Mouse (Mus musculus): ENCODE measurements around the gene Msmo1. TPM values are rescaled to one million over a fixed set of nuclear protein-coding genes. Genes with fewer than 3 reads are reported as not detected.

Gene Msmo1
- polyA plus RNA-seq, 1 experiment from 2014 or later = 246 TPM

- no peaks in the 10 kb centered on the region for H3K27me3 ChIP-seq (ENCODE audit: control insufficient read depth, insufficient read depth, low read length)
- peaks cover 15% of the 10 kb centered on the region for H3K4me1 ChIP-seq (ENCODE audit: control insufficient read depth, insufficient read depth, low read length)
- no peak overlapping the region for H3K4me3 ChIP-seq (ENCODE audit: low read depth, low read length)
- H3K4me2 ChIP-seq = no peak overlapping the region
- H3K36me3 ChIP-seq (ENCODE audit: control insufficient read depth, insufficient read depth, low read length) = peaks cover 27% of the 10 kb centered on the region
- no peaks in the 10 kb centered on the region for H3K9me3 ChIP-seq (ENCODE audit: control insufficient read depth, low read length)
- no peak overlapping the region for H3K9ac ChIP-seq (ENCODE audit: low read length)
- no peak overlapping the region for H3K27ac ChIP-seq (ENCODE audit: low read depth, low read length)
- DNase-seq (ENCODE audit: low spot score, missing footprints) = no peak
- 90% methylated on average over 7 of the region's 7 CpGs for WGBS
- ATAC-seq (ENCODE audit: low FRiP score) = no peak
Measured at GRCm38 (mm10) chr8:64728156-64728555, 5.4 kb downstream of the Msmo1 start.

- no peaks in the 10 kb centered on the region for H3K27me3 ChIP-seq (ENCODE audit: control insufficient read depth, insufficient read depth, low read length)
- WGBS = 81% methylated on average over 4 of the region's 4 CpGs
- peaks cover 34% of the 10 kb centered on the region for H3K36me3 ChIP-seq (ENCODE audit: control insufficient read depth, insufficient read depth, low read length)
- H3K4me2 ChIP-seq = no peak overlapping the region
- no peaks in the 10 kb centered on the region for H3K9me3 ChIP-seq (ENCODE audit: control insufficient read depth, low read length)
- ATAC-seq (ENCODE audit: low FRiP score) (no peak), DNase-seq (ENCODE audit: low spot score, missing footprints) (peak; percentile 12)
- no peak overlapping the region for H3K4me3 ChIP-seq (ENCODE audit: low read depth, low read length)
- H3K27ac ChIP-seq (ENCODE audit: low read depth, low read length) = no peak overlapping the region
- no peak overlapping the region for H3K9ac ChIP-seq (ENCODE audit: low read length)
- peaks cover 8% of the 10 kb centered on the region; the same call in 1 of the 2 replicates for H3K4me1 ChIP-seq (ENCODE audit: control insufficient read depth, insufficient read depth, low read length)
Measured at GRCm38 (mm10) chr8:64726190-64726695, 7.3 kb downstream of the Msmo1 start.

- H3K27ac ChIP-seq (ENCODE audit: low read depth, low read length) = no peak overlapping the region
- H3K27me3 ChIP-seq (ENCODE audit: control insufficient read depth, insufficient read depth, low read length) = no peaks in the 10 kb centered on the region
- ATAC-seq (ENCODE audit: low FRiP score) (no peak), DNase-seq (ENCODE audit: low spot score, missing footprints) (no peak)
- H3K9ac ChIP-seq (ENCODE audit: low read length) = no peak overlapping the region
- H3K36me3 ChIP-seq (ENCODE audit: control insufficient read depth, insufficient read depth, low read length) = peaks cover 43% of the 10 kb centered on the region
- H3K9me3 ChIP-seq (ENCODE audit: control insufficient read depth, low read length) = no peaks in the 10 kb centered on the region
- peaks cover 4% of the 10 kb centered on the region; the same call in 1 of the 2 replicates for H3K4me1 ChIP-seq (ENCODE audit: control insufficient read depth, insufficient read depth, low read length)
- WGBS = 92% methylated on average over 2 of the region's 2 CpGs
- H3K4me2 ChIP-seq = no peak overlapping the region
- H3K4me3 ChIP-seq (ENCODE audit: low read depth, low read length) = no peak overlapping the region
Measured at GRCm38 (mm10) chr8:64723206-64723605, 10.4 kb downstream of the Msmo1 start.

- no peak overlapping the region for H3K4me2 ChIP-seq
- no peak overlapping the region for H3K4me3 ChIP-seq (ENCODE audit: low read depth, low read length)
- no peak overlapping the region for H3K9ac ChIP-seq (ENCODE audit: low read length)
- peaks cover 32% of the 10 kb centered on the region for H3K36me3 ChIP-seq (ENCODE audit: control insufficient read depth, insufficient read depth, low read length)
- no peaks in the 10 kb centered on the region for H3K4me1 ChIP-seq (ENCODE audit: control insufficient read depth, insufficient read depth, low read length)
- no peak overlapping the region for H3K27ac ChIP-seq (ENCODE audit: low read depth, low read length)
- no peaks in the 10 kb centered on the region for H3K9me3 ChIP-seq (ENCODE audit: control insufficient read depth, low read length)
- 87% methylated on average over 7 of the region's 7 CpGs for WGBS
- DNase-seq (ENCODE audit: low spot score, missing footprints) (no peak), ATAC-seq (ENCODE audit: low FRiP score) (no peak)
- no peaks in the 10 kb centered on the region for H3K27me3 ChIP-seq (ENCODE audit: control insufficient read depth, insufficient read depth, low read length)
Measured at GRCm38 (mm10) chr8:64717868-64718267, 15.7 kb downstream of the Msmo1 start.

- H3K36me3 ChIP-seq (ENCODE audit: control insufficient read depth, insufficient read depth, low read length) = peaks cover 9% of the 10 kb centered on the region; the same call in 1 of the 2 replicates
- no peak overlapping the region for H3K4me3 ChIP-seq (ENCODE audit: low read depth, low read length)
- no peaks in the 10 kb centered on the region for H3K27me3 ChIP-seq (ENCODE audit: control insufficient read depth, insufficient read depth, low read length)
- H3K9me3 ChIP-seq (ENCODE audit: control insufficient read depth, low read length) = no peaks in the 10 kb centered on the region
- H3K4me1 ChIP-seq (ENCODE audit: control insufficient read depth, insufficient read depth, low read length) = no peaks in the 10 kb centered on the region
- ATAC-seq (ENCODE audit: low FRiP score) (no peak), DNase-seq (ENCODE audit: low spot score, missing footprints) (no peak)
- no peak overlapping the region for H3K9ac ChIP-seq (ENCODE audit: low read length)
- H3K4me2 ChIP-seq = no peak overlapping the region
- no peak overlapping the region for H3K27ac ChIP-seq (ENCODE audit: low read depth, low read length)
- 87% methylated on average over 7 of the region's 7 CpGs for WGBS
Measured at GRCm38 (mm10) chr8:64712499-64712898, 21.1 kb downstream of the Msmo1 start.

GRCm38 (mm10) chr8:64711544-64711943 lies 22.0 kb downstream of the Msmo1 start:
- Histone ChIP-seq H3K27ac (ENCODE audit: low read depth, low read length) (no peak overlapping the region), H3K9me3 (ENCODE audit: control insufficient read depth, low read length) (no peaks in the 10 kb centered on the region), H3K36me3 (ENCODE audit: control insufficient read depth, insufficient read depth, low read length) (peaks cover 4% of the 10 kb centered on the region; the same call in 1 of the 2 replicates), H3K9ac (ENCODE audit: low read length) (no peak overlapping the region), H3K27me3 (ENCODE audit: control insufficient read depth, insufficient read depth, low read length) (no peaks in the 10 kb centered on the region), H3K4me2 (no peak overlapping the region), H3K4me3 (ENCODE audit: low read depth, low read length) (no peak overlapping the region), H3K4me1 (ENCODE audit: control insufficient read depth, insufficient read depth, low read length) (no peaks in the 10 kb centered on the region)
- no peak for DNase-seq (ENCODE audit: low spot score, missing footprints)
- no peak for ATAC-seq (ENCODE audit: low FRiP score)
- WGBS = 53% methylated on average over 1 of the region's 1 CpGs

- H3K36me3 ChIP-seq (ENCODE audit: control insufficient read depth, insufficient read depth, low read length) = no peaks in the 10 kb centered on the region
- H3K27ac ChIP-seq (ENCODE audit: low read depth, low read length) = no peak overlapping the region
- H3K4me3 ChIP-seq (ENCODE audit: low read depth, low read length) = no peak overlapping the region
- H3K4me1 ChIP-seq (ENCODE audit: control insufficient read depth, insufficient read depth, low read length) = no peaks in the 10 kb centered on the region
- no peaks in the 10 kb centered on the region for H3K27me3 ChIP-seq (ENCODE audit: control insufficient read depth, insufficient read depth, low read length)
- no peak overlapping the region for H3K4me2 ChIP-seq
- H3K9ac ChIP-seq (ENCODE audit: low read length) = no peak overlapping the region
- H3K9me3 ChIP-seq (ENCODE audit: control insufficient read depth, low read length) = no peaks in the 10 kb centered on the region
- DNase-seq (ENCODE audit: low spot score, missing footprints) (peak; percentile 17), ATAC-seq (ENCODE audit: low FRiP score) (no peak)
Measured at GRCm38 (mm10) chr8:64707481-64707880, 26.1 kb downstream of the Msmo1 start.

GRCm38 (mm10) chr8:64703191-64703590 lies 30.4 kb downstream of the Msmo1 start:
- Histone ChIP-seq H3K4me1 (ENCODE audit: control insufficient read depth, insufficient read depth, low read length) (no peaks in the 10 kb centered on the region), H3K27me3 (ENCODE audit: control insufficient read depth, insufficient read depth, low read length) (no peaks in the 10 kb centered on the region), H3K9me3 (ENCODE audit: control insufficient read depth, low read length) (no peaks in the 10 kb centered on the region), H3K9ac (ENCODE audit: low read length) (no peak overlapping the region), H3K4me2 (no peak overlapping the region), H3K36me3 (ENCODE audit: control insufficient read depth, insufficient read depth, low read length) (no peaks in the 10 kb centered on the region), H3K4me3 (ENCODE audit: low read depth, low read length) (no peak overlapping the region), H3K27ac (ENCODE audit: low read depth, low read length) (no peak overlapping the region)
- DNase-seq (ENCODE audit: low spot score, missing footprints) = peak; percentile 51
- WGBS = 83% methylated on average over 1 of the region's 1 CpGs
- no peak for ATAC-seq (ENCODE audit: low FRiP score)

GRCm38 (mm10) chr8:64692651-64693201 lies 40.9 kb downstream of the Msmo1 start, which contains the start of gene Cpe:
Gene Cpe (minus strand): TSS chr8:64693054.
- DNase-seq (ENCODE audit: low spot score, missing footprints) (peak; percentile 97), ATAC-seq (ENCODE audit: low FRiP score) (peak; percentile 99)
- Histone ChIP-seq H3K9me3 (ENCODE audit: control insufficient read depth, low read length) (no peaks in the 10 kb centered on the region), H3K4me1 (ENCODE audit: control insufficient read depth, insufficient read depth, low read length) (peaks cover 6% of the 10 kb centered on the region), H3K4me2 (peak within 1 kb of the TSS; percentile 64), H3K27ac (ENCODE audit: low read depth, low read length) (peak within 1 kb of the TSS; percentile 97), H3K4me3 (ENCODE audit: low read depth, low read length) (peak within 1 kb of the TSS; percentile 75), H3K9ac (ENCODE audit: low read length) (peak within 1 kb of the TSS; percentile 96), H3K36me3 (ENCODE audit: control insufficient read depth, insufficient read depth, low read length) (no peaks in the 10 kb centered on the region), H3K27me3 (ENCODE audit: control insufficient read depth, insufficient read depth, low read length) (no peaks in the 10 kb centered on the region)
- WGBS = under 1% methylated on average over 54 of the region's 54 CpGs

Measured in midbrain, embryonic 11.5 days (tissue).